Mouse (Mus musculus) stomach, postnatal 0 days (tissue): Measurements from ENCODE around the gene Pank1.

Experiments
- CTCF ChIP-seq: IDR thresholded peaks from 2 replicates; pipeline ENCODE4 v1.5.1; 2016; ENCODE audit warnings: antibody characterized with exemption, low read depth, mild to moderate bottlenecking, moderate library complexity
- EP300 ChIP-seq: optimal IDR thresholded peaks from 2 replicates; pipeline ENCODE3; 2016; ENCODE audit warnings: antibody characterized with exemption

GRCm38 (mm10) chr19:34856021-34856651 lies 23.1 kb downstream of the Pank1 start:
- TF ChIP-seq CTCF (no peak), EP300 (no peak)
